Mouse (Mus musculus) adrenal gland, adult (tissue): ENCODE measurements around the gene Plscr1.

Source experiments
- DNase-seq, 2 experiments: peaks; one replicate each; pipeline ENCODE4 v3.0.0; 2022 to 2023; ENCODE audit warnings: low spot score in 1 of 2; ENCODE audit not compliant: inconsistent age in 2 of 2

The Plscr1 gene

GRCm38 (mm10) chr9:92301213-92301612, 51.7 kb downstream of the Plscr1 start:
- no peak for DNase-seq

GRCm38 (mm10) chr9:92305075-92305474, 55.5 kb downstream of the Plscr1 start:
- DNase-seq, result no peak

- no peak for DNase-seq
These were observed 56.2 kb downstream of the Plscr1 start for GRCm38 (mm10) chr9:92305620-92306220.

GRCm38 (mm10) chr9:92309077-92309476, 59.5 kb downstream of the Plscr1 start, which contains the start of gene 1700057G04Rik:
Gene 1700057G04Rik, plus strand, starts transcription at chr9:92309377.
- DNase-seq, result no peak

GRCm38 (mm10) chr9:92316791-92317190, 67.2 kb downstream of the Plscr1 start:
- no peak for DNase-seq
